Mouse (Mus musculus) activated CD4-positive, CD25-positive, alpha-beta regulatory T cell (primary cell): ENCODE data around the gene Bex1. TPM values are rescaled to one million over a fixed set of nuclear protein-coding genes. Genes with fewer than 3 reads are reported as not detected.

ENCODE experiments used
- polyA plus RNA-seq, 2 experiments: library from polyadenylated mRNA; unstranded; fragments of 100-300 nt; shearing (Covaris generic); gene quantifications; one replicate each; pipeline ENCODE4 v1.2.1; 2017

Bex1 gene
- under 1 TPM in 1 of 2 experiments, not detected in 1; 0.60 TPM for polyA plus RNA-seq

DNA sequence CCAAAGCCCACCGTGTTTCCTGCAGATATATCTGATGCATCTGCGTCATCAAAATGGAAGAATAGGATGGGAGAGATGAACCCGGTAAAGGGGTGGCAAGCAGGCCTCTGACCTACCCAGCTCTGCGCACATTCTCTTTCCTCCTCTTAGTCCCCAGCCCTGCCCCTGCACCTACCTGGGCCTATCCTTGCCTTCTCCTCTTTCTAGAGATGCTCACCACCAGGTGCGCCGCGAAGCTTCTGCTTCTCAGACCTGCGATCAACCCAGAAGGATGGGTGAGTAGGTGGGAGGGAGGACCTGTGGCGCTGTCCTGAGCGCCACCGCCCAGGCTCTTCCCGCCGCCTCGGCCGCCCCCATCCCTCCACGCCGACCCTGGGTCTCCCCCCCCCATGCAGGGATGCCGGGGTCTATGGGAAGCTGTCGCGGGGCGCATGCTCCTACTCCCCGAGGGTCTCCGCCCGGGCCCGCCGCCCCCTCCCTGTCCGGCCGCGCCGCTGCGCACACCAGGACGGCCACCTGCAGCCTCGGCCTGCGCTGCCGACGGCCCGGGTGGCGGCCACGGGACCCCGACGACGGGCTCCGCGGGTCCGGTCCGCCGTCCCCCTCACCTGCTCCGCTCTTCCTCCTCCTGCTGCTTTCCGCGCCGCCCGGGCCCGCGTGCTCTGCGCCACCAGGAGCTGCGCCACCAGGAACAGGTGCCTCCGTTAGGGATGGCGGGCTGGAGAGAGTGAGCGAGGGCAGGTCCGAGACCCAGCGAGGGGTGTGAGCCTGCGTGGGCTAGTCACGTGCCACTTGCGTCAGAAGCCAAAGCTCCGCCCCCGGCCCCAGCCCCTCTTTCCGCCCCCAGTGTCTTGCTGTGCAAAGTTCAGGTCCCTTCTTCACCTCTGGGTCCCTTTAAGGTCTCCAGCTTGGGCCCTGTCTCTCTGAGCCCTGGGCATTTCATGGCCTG, at the start of gene Bex1, which contains the start of gene Tceal7:
Gene Bex1 (minus strand): TSS at position 785 of the 949 bp plus-strand sequence.
Gene Tceal7 (plus strand): TSS at position 51 of the 949 bp plus-strand sequence.

DNA sequence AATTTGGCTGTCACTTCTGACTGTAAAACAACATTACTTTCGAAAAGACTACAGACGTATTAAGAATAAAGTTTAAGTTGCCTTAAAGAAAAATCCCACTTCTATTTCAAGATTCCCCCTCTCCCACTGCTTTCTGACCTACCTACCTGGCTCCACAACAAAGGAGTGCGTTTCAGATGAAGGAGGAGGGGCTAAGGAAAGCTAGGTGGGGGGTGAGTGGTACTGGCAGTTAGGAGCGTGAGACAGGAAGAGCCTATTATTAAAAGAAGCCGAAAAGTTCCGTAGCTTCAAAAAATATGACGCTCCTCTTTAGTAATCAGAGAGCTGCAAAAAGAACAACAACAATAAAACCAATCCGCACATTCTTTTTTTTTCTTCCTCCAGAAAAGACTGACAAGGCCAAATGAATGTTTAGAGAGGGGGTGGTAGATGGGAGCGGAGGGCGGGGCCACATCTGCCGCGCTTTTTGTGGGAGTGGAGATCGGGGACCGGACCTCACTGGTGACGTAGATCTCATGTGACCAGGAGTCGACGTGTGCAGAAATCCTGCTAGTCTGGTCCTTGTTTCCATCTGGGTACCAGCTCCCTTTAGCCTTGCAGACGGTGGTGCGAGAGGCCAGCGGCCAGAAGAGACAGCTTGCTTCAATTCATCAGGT, 29.4 kb upstream of the Bex1 start, which contains the start of gene Tceal9:
Gene Tceal9 (plus strand): TSS at position 506 of the 656 bp plus-strand sequence.

DNA sequence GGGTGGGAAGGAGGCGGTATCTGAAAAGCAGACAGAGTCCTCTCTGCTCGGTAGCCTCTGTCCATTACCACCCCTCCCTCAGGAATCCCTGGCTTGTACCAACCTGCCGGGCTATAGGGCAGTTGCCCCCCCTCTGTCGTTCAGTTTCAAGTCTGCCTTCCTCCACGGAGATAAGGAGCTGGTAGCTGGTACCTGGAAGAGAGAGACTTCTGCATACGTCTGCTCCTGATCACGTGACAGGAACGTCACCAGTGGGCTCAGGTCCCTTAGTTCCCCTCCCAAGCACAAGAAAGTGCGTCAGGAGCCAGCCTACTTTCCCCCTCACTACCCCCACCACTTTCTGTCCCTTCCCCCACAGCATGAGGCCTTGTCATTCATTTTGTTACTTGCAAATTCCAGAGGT, 11.6 kb downstream of the Bex1 start, which contains the start of gene Tceal5:
Gene Tceal5 (minus strand): TSS at position 213 of the 403 bp plus-strand sequence.

DNA sequence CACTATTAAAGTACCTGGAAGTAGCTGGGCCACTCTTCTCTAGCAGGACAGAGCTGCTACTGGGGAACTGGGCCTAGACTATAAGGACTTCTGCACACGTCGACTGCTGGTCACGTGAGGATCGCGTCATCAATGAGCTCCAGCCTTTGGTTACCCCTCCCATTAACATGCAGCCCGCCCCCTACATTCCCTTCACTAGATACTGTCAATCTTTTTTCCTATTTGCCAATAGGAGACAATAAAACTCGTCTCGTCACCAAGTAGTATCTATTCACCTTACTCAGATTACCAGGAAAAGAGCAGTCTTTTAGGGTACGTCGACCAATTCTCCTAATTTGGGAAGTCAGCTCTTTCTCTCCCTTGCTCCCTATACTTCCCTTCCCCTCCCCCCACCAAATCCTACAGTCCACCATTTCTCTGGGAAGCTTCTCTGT, 43.2 kb downstream of the Bex1 start, which contains the start of gene Tceal8:
Gene Tceal8 (minus strand): TSS at position 225 of the 434 bp plus-strand sequence.

Other genes starting within 250 kb of the Bex1 start
- gene Arxes2, start 221.7 kb downstream of the Bex1 start, polyA plus RNA-seq = 10 to 100 TPM; 10.2 TPM
- gene Arxes1, start 182.1 kb downstream of the Bex1 start, polyA plus RNA-seq = not detected
- gene Bex2, start 147.3 kb downstream of the Bex1 start, polyA plus RNA-seq = under 1 TPM; 0.38 to 0.60 TPM
- gene Nxf3, start 130.3 kb downstream of the Bex1 start, polyA plus RNA-seq = under 1 TPM in 1 of 2 experiments, not detected in 1; 0.07 TPM
- 1 to 10 TPM in 1 of 2 experiments, not detected in 1; 1.5 TPM for gene Bex4, start 76.5 kb downstream of the Bex1 start, polyA plus RNA-seq
- 1 to 10 TPM; 1.1 to 2.7 TPM for gene Tceal8, start 43.2 kb downstream of the Bex1 start, polyA plus RNA-seq
- gene Tceal5, start 11.6 kb downstream of the Bex1 start, polyA plus RNA-seq = not detected
- not detected for gene Tceal7, start 734 bp downstream of the Bex1 start, polyA plus RNA-seq
- 10 to 100 TPM; 35.3 to 55.3 TPM for gene Tceal9, start 29.6 kb upstream of the Bex1 start, polyA plus RNA-seq
- gene Bex3, start 54.7 kb upstream of the Bex1 start, polyA plus RNA-seq = 10 to 100 TPM; 93.0 to 94.3 TPM